Mouse (Mus musculus) adrenal gland, adult 2 months (tissue): ENCODE results near the gene Dppa5a. TPM values are rescaled to one million over a fixed set of nuclear protein-coding genes. Genes with fewer than 3 reads are reported as not detected.
"Not testable (repeated sequence)": the region's sequence is repeated elsewhere in the genome, so short reads cannot be mapped to it uniquely, and the experiment has no call there.

Experiments used
- DNase-seq: peaks from one replicate; pipeline ENCODE4 v3.0.0; 2021
- long read RNA-seq: library from polyadenylated mRNA; stranded (forward); transcript quantifications from one replicate; pipeline ENCODE4 v2.0.0, GENCODE M21; 2021
- polyA plus RNA-seq: library from polyadenylated mRNA; depleted of rRNA; stranded (reverse); fragments of >200 nt; gene quantifications from 2 replicates; pipeline ENCODE4 v1.2.3, GENCODE M21; 2012; rRNA removed
- total RNA-seq, 2 experiments: library from RNA; stranded (reverse); gene quantifications; 2 replicates each; pipeline ENCODE4 v1.2.3; 2021

Dppa5a gene
- total RNA-seq (not detected), polyA plus RNA-seq (not detected in 2 replicates)
- long read RNA-seq, result 0 reads

GRCm38 (mm10) chr9:78367959-78368358 lies at the start of gene Dppa5a:
TSS of gene Dppa5a (minus strand) at chr9:78368177.
- not testable (repeated sequence) for DNase-seq

DNA sequence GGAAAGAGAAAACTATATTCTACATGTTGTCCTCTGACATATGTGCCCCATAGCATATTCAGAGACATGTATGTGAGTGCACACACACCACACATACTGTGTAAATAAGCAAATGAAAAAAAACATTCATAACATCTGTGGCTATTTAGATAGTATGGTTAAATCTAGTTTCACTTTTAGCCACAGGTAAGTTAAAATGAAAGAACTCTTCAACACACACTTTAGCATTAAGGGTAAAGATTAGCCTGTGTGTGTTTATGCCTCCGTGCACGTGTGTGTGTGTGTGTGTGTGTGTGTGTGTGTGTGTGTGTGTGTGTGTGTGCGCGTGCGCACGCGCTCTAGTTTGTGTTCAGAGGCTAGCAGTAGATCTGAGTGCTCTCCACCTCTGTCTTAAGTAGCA lies 33.6 kb upstream of the Dppa5a start:
- no peak for DNase-seq

DNA sequence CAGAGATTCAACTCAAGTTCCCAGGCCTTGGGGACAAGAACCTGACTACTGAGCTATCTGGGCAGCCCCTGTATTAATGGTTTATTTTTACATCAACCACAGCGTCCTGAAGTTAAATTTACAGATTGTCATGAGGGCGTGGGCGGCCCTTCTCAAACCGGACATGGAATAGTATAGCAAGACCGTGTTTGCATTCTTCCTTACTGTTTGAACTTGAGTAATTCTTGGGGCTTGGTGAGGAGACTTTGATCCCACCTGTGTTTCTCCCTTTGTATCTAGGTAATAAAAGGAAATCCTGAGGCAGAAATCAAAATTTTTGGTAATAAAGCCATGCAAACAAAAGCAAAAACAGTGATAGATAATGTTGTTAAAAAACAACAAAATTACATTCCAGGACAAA lies 32.6 kb upstream of the Dppa5a start:
- no peak for DNase-seq

DNA sequence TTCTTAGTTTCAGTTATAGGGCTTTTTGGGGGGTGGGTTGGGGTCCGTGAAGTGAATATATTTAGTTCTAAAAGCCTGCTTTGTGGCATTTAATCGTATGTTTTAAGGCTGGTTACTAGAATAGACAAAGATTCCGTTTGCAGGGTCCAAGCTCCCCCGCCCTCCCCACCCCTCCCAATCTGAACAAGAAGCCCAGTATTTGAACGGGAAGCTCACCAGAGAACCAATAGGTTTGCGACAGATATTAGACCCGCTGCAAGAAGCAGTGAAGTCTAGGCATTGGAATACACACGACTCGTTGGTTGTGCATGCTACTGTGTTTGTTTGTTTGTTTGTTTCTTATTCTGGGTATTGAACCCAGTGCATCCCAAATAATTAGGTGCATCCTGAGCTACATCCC lies 28.5 kb upstream of the Dppa5a start:
- DNase-seq, result no peak

- DNase-seq, result peak; percentile 30
Measured at GRCm38 (mm10) chr9:78395630-78396351, 27.8 kb upstream of the Dppa5a start, which contains the start of gene Ddx43. TSS of gene Ddx43 (plus strand) at chr9:78395777.

- DNase-seq, result no peak
Measured at GRCm38 (mm10) chr9:78395244-78395629, 27.3 kb upstream of the Dppa5a start.

DNA sequence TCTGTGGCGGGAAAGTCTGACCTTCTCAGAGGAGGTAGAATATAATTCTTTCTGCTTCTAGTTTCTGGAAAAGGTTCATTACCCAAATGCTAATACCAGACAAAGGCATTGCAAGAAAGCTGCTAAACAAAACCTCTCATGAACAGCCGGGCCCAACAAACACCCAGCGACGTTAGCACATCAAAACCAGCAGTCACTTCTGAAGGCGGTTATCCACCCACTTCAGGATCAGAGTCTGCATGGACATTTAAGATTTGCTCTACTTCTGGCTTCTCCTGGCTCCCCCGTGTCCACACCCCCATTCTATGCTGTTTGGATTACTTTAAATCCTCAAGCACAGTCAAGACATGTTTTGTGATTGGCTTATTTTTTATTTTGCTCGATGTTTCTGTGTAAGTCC lies 26.6 kb upstream of the Dppa5a start:
- DNase-seq, result no peak

DNA sequence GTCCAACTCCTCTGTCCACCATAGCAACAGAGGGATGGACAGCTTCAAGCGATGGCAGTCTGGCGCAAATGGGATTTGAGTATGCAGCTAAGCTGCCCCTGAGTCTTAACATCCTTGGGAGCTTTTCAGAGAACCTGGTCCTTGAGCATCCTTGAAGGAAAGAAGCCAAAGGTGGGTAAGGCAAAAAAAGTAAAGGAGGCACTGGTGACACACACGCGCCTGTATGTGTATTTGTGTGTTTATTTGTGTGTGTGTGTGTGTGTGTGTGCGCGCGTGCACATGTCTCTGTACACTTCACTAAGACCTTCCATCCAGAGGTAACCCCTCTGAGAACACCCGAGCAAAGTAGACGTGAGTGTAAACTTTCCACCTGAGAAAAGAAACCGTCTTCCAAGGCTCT lies 25.8 kb upstream of the Dppa5a start:
- no peak for DNase-seq

GRCm38 (mm10) chr9:78389981-78390380 lies 22.0 kb upstream of the Dppa5a start:
- no peak for DNase-seq

DNA sequence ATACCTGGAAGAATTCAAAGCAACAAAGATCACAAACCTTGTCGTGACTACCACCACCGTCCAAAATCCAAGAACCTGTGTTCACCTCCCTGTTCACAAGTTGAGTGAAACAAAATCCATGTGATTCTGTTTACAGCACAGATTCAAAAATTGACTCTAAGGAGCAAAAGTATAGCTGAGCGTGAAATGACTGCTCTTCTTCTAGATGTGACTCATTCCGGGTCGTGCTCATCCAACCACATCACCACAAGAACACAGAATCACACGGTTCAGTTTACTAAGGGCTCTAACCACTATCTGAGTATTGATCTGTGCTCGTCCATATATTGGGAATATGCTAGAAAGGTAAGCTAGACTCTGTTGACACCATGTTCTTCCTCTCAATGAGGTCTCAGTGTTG lies 19.0 kb upstream of the Dppa5a start:
- DNase-seq, result no peak

DNA sequence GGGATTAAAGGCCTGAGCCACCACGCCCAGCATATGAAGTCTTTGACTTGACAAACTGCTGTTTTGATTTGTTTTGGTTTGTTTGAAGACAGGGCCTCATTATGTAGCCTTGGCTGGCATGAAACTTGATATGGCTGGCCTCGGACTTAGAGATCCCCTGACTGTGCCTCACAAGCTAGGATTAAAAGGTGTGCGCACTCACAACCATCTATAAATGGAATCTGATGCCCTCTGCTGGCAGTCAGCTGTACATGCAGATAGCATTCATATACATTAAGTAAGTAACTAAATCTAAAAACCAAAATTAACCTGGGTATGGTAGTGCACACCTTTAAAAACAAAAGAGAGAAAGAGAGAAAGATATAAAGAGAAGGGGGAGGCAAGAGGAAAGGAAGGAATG lies 17.9 kb upstream of the Dppa5a start:
- DNase-seq, result peak; percentile 4

- DNase-seq, result peak; percentile 4
Measured at GRCm38 (mm10) chr9:78378113-78378785, 10.3 kb upstream of the Dppa5a start, which contains the start of gene Ooep. TSS of gene Ooep (minus strand) at chr9:78378725.

- no peak for DNase-seq
Measured at GRCm38 (mm10) chr9:78377546-78377945, 9.6 kb upstream of the Dppa5a start.

GRCm38 (mm10) chr9:78375486-78375885 lies 7.5 kb upstream of the Dppa5a start:
- DNase-seq, result no peak

DNA sequence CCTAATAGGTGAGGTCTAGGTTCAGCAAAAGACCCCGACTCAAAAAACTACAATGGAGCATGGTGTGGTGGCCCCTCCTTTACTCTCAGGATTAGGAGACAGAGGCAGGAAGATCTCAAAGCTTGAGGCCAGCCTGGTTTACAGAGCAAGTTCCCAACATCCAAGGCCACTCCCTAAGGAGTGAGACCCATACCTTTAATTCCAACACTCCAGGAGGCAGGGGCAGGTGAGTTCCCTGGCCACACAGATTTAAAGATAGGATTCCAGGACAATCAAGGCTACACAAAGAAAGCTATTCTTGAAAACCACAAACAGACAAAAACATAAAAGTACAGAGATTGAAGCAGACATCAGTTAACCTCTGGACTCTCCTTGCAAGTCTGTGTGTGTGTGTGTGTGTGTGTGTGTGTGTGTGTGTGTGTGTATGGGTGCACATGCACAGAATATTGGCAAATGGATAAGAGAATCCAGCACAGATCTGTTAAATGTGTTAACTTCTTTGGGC lies 7.0 kb upstream of the Dppa5a start:
- no peak for DNase-seq

DNA sequence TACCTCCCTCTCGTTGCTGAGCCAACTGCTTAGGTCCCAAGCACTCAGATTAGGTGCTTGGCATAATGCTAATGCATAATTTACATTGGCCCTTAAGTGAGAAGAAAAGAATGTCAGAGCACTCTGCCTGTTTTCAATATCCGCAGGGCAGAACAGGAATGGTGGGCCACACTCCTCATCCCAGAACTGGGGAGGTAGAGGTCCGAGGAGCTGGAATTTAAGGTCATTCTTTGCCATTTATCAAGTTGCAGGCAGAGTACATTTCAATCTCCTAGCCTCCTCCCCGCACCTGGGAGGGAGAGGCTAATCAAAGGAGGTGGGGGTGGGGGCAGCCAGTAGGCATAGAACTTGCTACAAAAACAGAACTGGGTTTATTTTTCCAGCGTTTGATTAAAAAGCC lies 6.4 kb upstream of the Dppa5a start:
- DNase-seq, result no peak

GRCm38 (mm10) chr9:78372827-78373504 lies 5.0 kb upstream of the Dppa5a start:
- no peak for DNase-seq

GRCm38 (mm10) chr9:78371441-78371840 lies 3.5 kb upstream of the Dppa5a start:
- no peak for DNase-seq

- no peak for DNase-seq
Measured at GRCm38 (mm10) chr9:78369786-78370185, 1.8 kb upstream of the Dppa5a start.

GRCm38 (mm10) chr9:78369349-78369748 lies 1.4 kb upstream of the Dppa5a start:
- no peak for DNase-seq

- no peak for DNase-seq
Measured at GRCm38 (mm10) chr9:78368671-78369293, 805 bp upstream of the Dppa5a start.

DNA sequence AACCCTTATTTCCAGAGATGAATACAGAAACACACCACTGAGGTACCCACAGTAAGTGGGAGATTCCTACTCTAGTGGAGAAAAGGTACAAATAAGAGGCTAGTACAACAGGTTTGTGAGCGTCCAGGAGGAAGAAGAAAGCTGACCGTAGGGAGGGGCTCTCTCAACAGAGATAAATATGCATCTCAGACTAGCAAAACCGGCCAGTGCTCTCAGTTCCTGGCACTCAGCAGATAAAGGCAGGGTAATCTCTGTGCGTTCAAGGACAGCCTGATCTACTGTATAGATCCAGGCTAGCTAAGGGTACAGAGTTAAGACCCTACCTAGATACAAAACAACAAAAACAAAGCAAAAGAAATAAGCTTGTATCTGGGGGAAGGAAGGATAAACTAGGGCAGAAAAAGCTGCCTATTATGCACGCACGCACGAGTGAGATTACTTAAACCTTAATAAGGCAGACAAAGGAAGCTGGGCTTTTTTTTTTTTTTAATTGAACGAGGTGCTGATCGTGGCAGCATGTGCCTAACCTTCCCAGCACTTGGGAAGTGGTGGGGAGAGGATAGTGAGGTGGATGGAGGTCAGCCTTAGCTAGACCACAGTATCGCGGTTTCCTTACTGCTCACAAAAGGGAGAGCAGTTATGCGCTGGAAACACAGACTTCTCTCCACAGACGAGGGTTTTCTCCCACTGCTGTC lies 2.0 kb downstream of the Dppa5a start:
- no peak for DNase-seq
